Mouse (Mus musculus) right cerebral cortex, postnatal 14 days (tissue): ENCODE measurements around the gene Usp6nl.

Experiments used
- DNase-seq: peaks from one replicate; pipeline ENCODE4 v3.0.0; 2022

Usp6nl gene

DNA sequence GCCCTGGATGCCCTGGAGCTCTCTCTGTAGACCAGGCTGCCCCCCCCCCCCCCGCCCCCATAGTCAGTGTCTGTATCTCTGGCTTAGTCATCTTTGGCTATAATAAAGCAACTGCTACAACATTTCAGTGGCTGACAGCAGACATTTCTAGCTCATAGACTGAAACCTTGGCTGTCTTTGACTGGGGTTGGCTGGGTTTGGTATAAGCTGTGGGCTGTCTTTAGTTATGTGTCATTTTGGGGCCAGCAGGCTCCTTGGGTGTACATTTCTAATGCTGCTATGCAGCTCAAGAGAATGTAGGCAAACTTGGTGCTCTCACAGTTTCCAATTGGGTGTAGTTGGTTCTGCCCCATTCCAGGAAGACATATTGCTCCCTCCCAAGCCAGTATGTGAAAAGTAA lies 11.1 kb downstream of the Usp6nl start:
- no peak for DNase-seq

GRCm38 (mm10) chr2:6334011-6334410 lies 11.5 kb downstream of the Usp6nl start:
- DNase-seq = no peak

GRCm38 (mm10) chr2:6335032-6335735 lies 12.7 kb downstream of the Usp6nl start:
- no peak for DNase-seq

GRCm38 (mm10) chr2:6336013-6336412 lies 13.5 kb downstream of the Usp6nl start:
- DNase-seq = no peak

GRCm38 (mm10) chr2:6336649-6337048 lies 14.2 kb downstream of the Usp6nl start:
- DNase-seq = no peak

DNA sequence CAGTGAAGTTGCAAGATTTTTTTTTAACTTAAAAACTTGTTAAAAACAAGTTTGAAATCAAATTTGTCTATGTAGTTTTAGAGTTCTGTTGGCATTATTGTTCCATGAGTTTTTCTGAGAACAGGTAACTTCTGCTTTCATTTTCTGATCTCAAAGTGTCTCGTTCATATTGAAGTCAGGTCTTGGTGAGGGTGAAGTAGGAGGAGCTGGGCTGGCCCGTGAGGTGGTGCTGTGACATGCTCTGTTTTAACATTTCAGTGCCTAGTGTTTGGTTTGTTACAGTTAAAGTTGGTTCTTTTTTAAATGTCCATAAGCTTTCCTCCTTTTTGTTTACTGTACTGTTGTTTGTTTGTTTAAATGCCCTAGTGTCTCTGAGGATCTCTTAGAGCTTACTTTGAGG lies 15.0 kb downstream of the Usp6nl start:
- no peak for DNase-seq

GRCm38 (mm10) chr2:6338031-6338629 lies 15.7 kb downstream of the Usp6nl start:
- DNase-seq = no peak

GRCm38 (mm10) chr2:6340439-6340838 lies 18.0 kb downstream of the Usp6nl start:
- DNase-seq = no peak

- no peak for DNase-seq
Observed at GRCm38 (mm10) chr2:6341496-6341895, 19.0 kb downstream of the Usp6nl start.

GRCm38 (mm10) chr2:6349256-6350092 lies 27.0 kb downstream of the Usp6nl start:
- peak; percentile 40 for DNase-seq

- no peak for DNase-seq
Observed at GRCm38 (mm10) chr2:6350164-6350563, 27.7 kb downstream of the Usp6nl start.

- no peak for DNase-seq
Observed at GRCm38 (mm10) chr2:6350931-6351695, 28.6 kb downstream of the Usp6nl start.

DNA sequence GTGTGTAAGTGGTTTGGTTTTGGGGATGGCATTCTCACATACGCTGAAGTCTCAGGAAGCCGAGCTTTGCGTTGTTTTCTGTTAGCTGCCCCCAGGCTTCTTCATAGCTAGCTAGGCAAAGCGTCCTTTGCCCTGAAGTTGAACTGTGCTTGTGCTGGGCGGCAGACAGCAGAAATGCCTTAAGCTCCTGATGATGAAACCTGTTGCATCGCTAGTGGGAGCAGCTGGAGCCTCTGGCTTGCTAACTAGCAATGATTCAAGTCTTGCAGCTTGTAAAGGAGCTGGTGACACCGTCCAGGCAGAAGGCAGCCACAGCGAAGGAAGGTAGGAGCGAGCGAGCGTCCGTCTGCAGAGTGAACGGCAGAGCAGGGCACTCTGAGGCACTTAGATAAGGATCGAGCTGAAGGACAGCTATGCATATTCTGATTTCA lies 30.1 kb downstream of the Usp6nl start:
- DNase-seq = no peak

- DNase-seq = no peak
Observed at GRCm38 (mm10) chr2:6353060-6353459, 30.6 kb downstream of the Usp6nl start.

GRCm38 (mm10) chr2:6357306-6357705 lies 34.8 kb downstream of the Usp6nl start:
- DNase-seq = no peak

DNA sequence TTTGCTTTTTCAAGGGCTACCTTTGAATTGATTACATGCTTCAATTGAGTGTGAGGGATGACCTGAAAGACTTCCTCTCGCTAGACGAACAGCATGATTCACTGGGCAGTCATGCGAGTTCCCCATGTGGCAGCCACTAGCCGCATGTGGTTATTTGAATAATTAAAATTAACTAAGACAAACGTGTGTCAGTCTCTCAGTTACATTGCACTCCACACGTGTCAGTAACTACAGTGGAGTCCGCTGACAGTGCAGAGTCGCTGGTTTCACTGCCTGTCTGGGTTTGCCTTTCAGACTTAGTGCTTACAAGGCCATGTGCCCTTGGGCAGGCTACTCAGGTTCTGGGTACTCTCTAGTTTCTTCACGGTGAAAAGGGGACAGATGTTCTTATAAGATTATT lies 37.2 kb downstream of the Usp6nl start:
- DNase-seq = no peak

GRCm38 (mm10) chr2:6363126-6363525 lies 40.7 kb downstream of the Usp6nl start:
- DNase-seq = no peak

- DNase-seq = no peak
Observed at GRCm38 (mm10) chr2:6363922-6364321, 41.5 kb downstream of the Usp6nl start.

DNA sequence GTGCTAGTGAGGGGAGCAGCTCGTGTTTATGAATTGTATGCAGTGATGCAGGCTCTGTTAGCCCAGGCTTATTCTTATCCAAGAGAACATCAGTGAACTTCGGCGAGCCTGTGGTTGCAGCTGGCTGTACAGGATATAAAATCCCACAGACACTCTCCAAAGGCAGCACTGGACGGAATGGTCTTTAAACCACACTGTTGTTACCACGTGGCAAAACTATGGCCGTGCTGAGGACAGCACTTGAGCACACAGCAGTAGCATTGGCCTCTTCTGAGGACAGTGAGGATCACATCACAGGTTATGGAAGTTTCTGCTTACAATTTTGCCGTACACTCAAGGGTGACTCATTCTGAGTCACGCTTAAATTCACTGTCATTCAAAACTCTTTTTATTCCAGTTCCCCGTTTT lies 44.1 kb downstream of the Usp6nl start:
- DNase-seq = no peak

DNA sequence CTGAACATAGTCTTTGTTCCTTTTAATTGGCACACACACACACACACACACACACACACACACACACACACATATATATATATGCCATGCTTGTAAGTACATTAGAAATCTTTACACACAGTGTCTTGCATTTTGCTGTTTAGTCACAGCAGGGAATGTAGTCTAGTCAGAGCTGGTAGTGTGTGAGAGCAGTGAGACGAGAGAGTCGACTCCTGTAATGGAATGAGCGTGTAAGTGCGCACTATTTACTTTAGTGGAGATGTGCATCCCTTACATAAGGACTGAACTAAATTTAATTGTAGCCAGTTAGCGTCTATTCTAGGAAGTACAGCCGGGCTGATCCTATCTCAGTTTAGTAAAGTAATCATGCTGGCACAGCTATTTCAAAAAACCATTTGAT lies 44.5 kb downstream of the Usp6nl start:
- DNase-seq = no peak

GRCm38 (mm10) chr2:6367497-6367896 lies 45.0 kb downstream of the Usp6nl start:
- no peak for DNase-seq

GRCm38 (mm10) chr2:6374216-6374615 lies 51.7 kb downstream of the Usp6nl start:
- DNase-seq = no peak

GRCm38 (mm10) chr2:6376071-6376470 lies 53.6 kb downstream of the Usp6nl start:
- DNase-seq = no peak
